Mouse (Mus musculus) myocyte (in vitro differentiated cells): ENCODE data around the gene Arl4c. TPM values are rescaled to one million over a fixed set of nuclear protein-coding genes. Genes with fewer than 3 reads are reported as not detected.
A peak's percentile ranks its signal among the peaks of the same experiment; 100 is the strongest.

Experiments used
- H3K27me3 ChIP-seq: one replicate; pipeline ENCODE4 v1.6.1; 2011; ENCODE audit not compliant: control insufficient read depth, insufficient read depth, insufficient read length
- H3K36me3 ChIP-seq: one replicate; pipeline ENCODE4 v1.6.1; 2011; ENCODE audit not compliant: control insufficient read depth, insufficient read depth
- H3K4me2 ChIP-seq: one replicate; pipeline ENCODE4 v1.6.1; 2011; ENCODE audit warnings: low read depth, control low read depth
- H3K4me3 ChIP-seq: one replicate; pipeline ENCODE4 v1.5.1; 2011; ENCODE audit warnings: mild to moderate bottlenecking, control low read depth, moderate library complexity
- H3K79me2 ChIP-seq: one replicate; pipeline ENCODE4 v1.6.1; 2011; ENCODE audit not compliant: control insufficient read depth, insufficient read depth
- H3ac ChIP-seq: one replicate; pipeline ENCODE4 v1.6.1; 2011; ENCODE audit not compliant: control insufficient read depth, insufficient read length
- CEBPB ChIP-seq: IDR thresholded peaks from 2 replicates; pipeline ENCODE4 v1.6.1; 2011; ENCODE audit warnings: mild to moderate bottlenecking, moderate library complexity; ENCODE audit not compliant: poor library complexity, insufficient read depth, severe bottlenecking
- E2F4 ChIP-seq: IDR thresholded peaks from one replicate; pipeline ENCODE4 v1.6.1; 2011; ENCODE audit warnings: mild to moderate bottlenecking, control low read depth, moderate library complexity; ENCODE audit not compliant: insufficient read depth
- MAX ChIP-seq: IDR thresholded peaks from one replicate; pipeline ENCODE4 v1.6.1; 2011; ENCODE audit warnings: low read depth, mild to moderate bottlenecking, control low read depth
- MYOD1 ChIP-seq, 3 experiments: IDR thresholded peaks; one replicate each; pipeline ENCODE4 v1.6.1; 2011; ENCODE audit warnings: control low read depth in 2 of 3, low read depth in 2 of 3, mild to moderate bottlenecking in 2 of 3, moderate library complexity in 1 of 3; ENCODE audit not compliant: insufficient read length in 2 of 3, control insufficient read depth in 1 of 3
- MYOG ChIP-seq, 3 experiments: IDR thresholded peaks; one replicate each; pipeline ENCODE4 v1.6.1; 2011; ENCODE audit warnings: control low read depth in 2 of 3, low read depth in 2 of 3, mild to moderate bottlenecking in 2 of 3; ENCODE audit not compliant: insufficient read length in 2 of 3, control insufficient read depth in 1 of 3, insufficient read depth in 1 of 3
- POLR2A ChIP-seq: IDR thresholded peaks from one replicate; pipeline ENCODE4 v1.6.1; 2011; ENCODE audit warnings: low read depth, mild to moderate bottlenecking, control low read depth, moderate library complexity; ENCODE audit not compliant: insufficient read length
- POLR2AphosphoS2 ChIP-seq: IDR thresholded peaks from one replicate; pipeline ENCODE4 v1.6.1; 2011; ENCODE audit warnings: low read depth, control low read depth; ENCODE audit not compliant: insufficient read length
- REST ChIP-seq: IDR thresholded peaks from one replicate; pipeline ENCODE4 v1.6.1; 2011; ENCODE audit warnings: mild to moderate bottlenecking, control low read depth, moderate library complexity; ENCODE audit not compliant: insufficient read depth, insufficient read length
- SRF ChIP-seq: IDR thresholded peaks from one replicate; pipeline ENCODE4 v1.6.1; 2011; ENCODE audit warnings: low read depth; ENCODE audit not compliant: control insufficient read depth, insufficient read length
- TCF12 ChIP-seq: IDR thresholded peaks from one replicate; pipeline ENCODE4 v1.6.1; 2011; ENCODE audit warnings: mild to moderate bottlenecking, control low read depth; ENCODE audit not compliant: poor library complexity, insufficient read depth, severe bottlenecking
- TCF3 ChIP-seq: IDR thresholded peaks from one replicate; pipeline ENCODE4 v1.6.1; 2011; ENCODE audit warnings: low read depth, control low read depth; ENCODE audit not compliant: insufficient read length
- USF1 ChIP-seq: IDR thresholded peaks from one replicate; pipeline ENCODE4 v1.6.1; 2011; ENCODE audit warnings: low read depth, mild to moderate bottlenecking, control low read depth, moderate library complexity
- polyA plus RNA-seq: library from polyadenylated mRNA; unstranded; fragments of >200 nt; fragmentation: generic; extraction: Trizol; gene quantifications from one replicate; pipeline ENCODE4 v1.2.1, GENCODE M21; 2012; ENCODE audit warnings: missing spikeins

Gene Arl4c
- polyA plus RNA-seq, 1 experiment, result 25.2 TPM

DNA sequence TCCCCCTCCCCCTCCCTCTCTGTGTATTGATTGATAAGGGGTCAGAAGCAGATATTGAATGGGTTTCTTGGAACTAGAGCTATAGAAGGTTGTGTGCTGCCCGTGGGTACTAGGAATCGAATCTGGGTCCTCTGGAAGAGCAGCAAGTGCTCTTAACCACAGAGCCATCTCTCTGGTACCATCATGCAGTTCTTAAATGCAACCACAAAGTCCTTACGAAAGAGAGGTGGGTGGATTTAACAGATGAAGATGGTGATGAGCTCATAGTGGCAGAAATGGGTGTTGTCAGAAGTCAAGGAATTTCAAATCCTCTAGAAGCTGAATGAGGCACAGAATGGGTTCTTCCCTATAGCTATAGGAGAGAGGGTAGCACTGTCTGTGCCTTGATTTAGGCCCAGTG is 40.8 kb downstream of the Arl4c start:
- Histone ChIP-seq H3K4me3 (no peak overlapping the region), H3K36me3 (no peaks in the 10 kb centered on the region), H3K79me2 (no peaks in the 10 kb centered on the region), H3ac (no peak overlapping the region), H3K4me2 (no peak overlapping the region), H3K27me3 (no peaks in the 10 kb centered on the region)
- TF ChIP-seq SRF (no peak), E2F4 (no peak), MYOD1 (IDR thresholded peaks at IDR 0.05; ENCODE audit: control insufficient read depth in 1 of 3, insufficient read length in 2 of 3, low read depth in 2 of 3) (no peak)

DNA sequence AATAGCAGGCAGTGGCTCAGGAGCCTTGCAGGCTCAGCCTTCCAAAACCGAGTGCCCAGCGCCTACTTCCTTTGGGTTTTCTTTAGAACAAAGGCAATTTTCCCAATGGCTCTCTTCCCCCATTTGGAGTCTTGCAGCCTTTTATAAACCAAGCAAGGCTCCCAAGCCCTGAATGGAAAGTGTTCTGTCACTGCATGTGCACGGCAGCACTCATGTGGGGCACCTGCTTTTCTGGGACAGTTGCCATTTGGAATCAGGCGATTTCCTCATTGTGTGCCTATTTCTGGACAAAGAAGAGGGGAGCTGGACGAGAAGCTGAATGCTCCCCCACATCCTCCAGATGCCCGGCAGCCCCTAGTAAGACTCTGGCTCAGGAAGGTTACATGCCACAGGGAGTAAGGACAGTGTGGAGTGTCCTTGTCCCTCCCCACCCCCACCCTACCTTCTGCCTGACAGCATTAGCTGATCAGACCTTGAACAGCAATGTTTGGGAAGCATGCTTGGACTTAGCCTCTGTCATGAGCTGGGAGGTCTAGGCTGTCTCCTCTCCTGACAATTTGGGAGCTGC is 43.6 kb downstream of the Arl4c start:
- H3K79me2 ChIP-seq, result no peaks in the 10 kb centered on the region
- no peak overlapping the region for H3K4me2 ChIP-seq
- H3ac ChIP-seq, result no peak overlapping the region
- TF ChIP-seq MYOG (IDR thresholded peaks at IDR 0.05; ENCODE audit: control insufficient read depth in 1 of 3, insufficient read depth in 1 of 3, insufficient read length in 2 of 3, low read depth in 2 of 3) (peak in 2 of 3 experiments; percentile 4 to 63), MYOD1 (IDR thresholded peaks at IDR 0.05; ENCODE audit: control insufficient read depth in 1 of 3, insufficient read length in 2 of 3, low read depth in 2 of 3) (peak in 2 of 3 experiments; percentile 45 to 72), SRF (no peak)
- no peaks in the 10 kb centered on the region for H3K36me3 ChIP-seq
- no peak overlapping the region for H3K4me3 ChIP-seq
- H3K27me3 ChIP-seq, result no peaks in the 10 kb centered on the region

DNA sequence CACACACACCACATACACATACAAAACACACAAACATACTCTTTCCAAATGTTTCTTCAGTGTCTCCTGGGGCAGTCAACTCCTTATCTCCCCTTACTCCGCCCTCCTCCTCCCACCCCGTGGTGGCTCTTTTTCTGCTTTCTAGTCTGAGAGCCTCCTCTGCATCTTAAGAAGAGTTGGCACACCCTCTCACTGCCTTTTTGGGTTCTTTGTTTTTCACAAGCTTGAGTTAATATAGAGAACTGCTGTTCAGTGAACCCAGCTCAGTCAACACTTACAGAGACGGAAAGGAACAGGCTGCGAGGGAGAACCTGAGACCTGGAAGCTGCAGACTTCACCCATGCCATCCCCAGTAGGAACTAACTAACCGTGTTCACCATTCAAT is 45.9 kb downstream of the Arl4c start:
- no peaks in the 10 kb centered on the region for H3K27me3 ChIP-seq
- TF ChIP-seq POLR2AphosphoS2 (no peak), TCF12 (no peak), REST (no peak), TCF3 (no peak), USF1 (no peak), E2F4 (no peak), CEBPB (no peak), SRF (no peak), POLR2A (no peak), MAX (no peak), MYOG (IDR thresholded peaks at IDR 0.05; ENCODE audit: control insufficient read depth in 1 of 3, insufficient read depth in 1 of 3, insufficient read length in 2 of 3, low read depth in 2 of 3) (no peak), MYOD1 (IDR thresholded peaks at IDR 0.05; ENCODE audit: control insufficient read depth in 1 of 3, insufficient read length in 2 of 3, low read depth in 2 of 3) (no peak)

DNA sequence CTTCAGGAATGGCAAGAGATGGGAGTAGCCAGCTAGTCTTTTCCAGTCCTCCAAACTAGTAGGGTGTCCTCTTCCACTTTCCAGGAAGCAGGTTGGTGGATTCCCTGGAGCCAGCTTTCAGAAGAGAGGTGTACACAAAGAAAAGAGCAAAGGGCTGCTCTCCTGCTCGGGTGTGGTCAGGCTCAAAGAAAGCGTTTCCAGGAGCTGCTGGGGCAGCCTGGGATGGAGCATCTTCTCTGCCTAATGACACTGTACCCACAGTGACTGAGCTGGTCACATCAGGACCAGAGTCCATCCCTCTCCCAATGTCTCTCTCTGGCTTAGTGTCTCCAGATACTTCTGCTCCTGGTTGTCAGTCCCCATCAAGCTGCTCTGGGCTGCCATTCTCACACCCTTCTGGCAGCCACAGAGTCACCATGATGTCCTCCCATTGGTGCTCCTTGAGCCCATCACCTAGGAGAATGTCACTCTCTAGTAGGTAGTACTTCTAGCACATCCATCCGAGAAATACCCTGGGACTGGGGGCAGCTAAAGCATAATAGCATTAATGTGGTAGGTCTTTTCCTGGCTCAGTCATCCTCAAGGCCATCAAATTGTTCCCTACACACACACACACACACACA is 46.4 kb downstream of the Arl4c start:
- no peaks in the 10 kb centered on the region for H3K36me3 ChIP-seq
- no peak for TF ChIP-seq MYOD1 (IDR thresholded peaks at IDR 0.05; ENCODE audit: control insufficient read depth in 1 of 3, insufficient read length in 2 of 3, low read depth in 2 of 3)
- no peak for TF ChIP-seq MYOG (IDR thresholded peaks at IDR 0.05; ENCODE audit: control insufficient read depth in 1 of 3, insufficient read depth in 1 of 3, insufficient read length in 2 of 3, low read depth in 2 of 3)
- TF ChIP-seq TCF12, result no peak
- TF ChIP-seq CEBPB, result no peak
- no peak for TF ChIP-seq REST
- TF ChIP-seq USF1, result no peak

More for the DNA sequence above, 45.9 kb downstream of the Arl4c start:
- no peaks in the 10 kb centered on the region for H3K79me2 ChIP-seq
- no peak overlapping the region for H3K4me2 ChIP-seq
- H3K4me3 ChIP-seq, result no peak overlapping the region
- H3ac ChIP-seq, result no peak overlapping the region
- no peaks in the 10 kb centered on the region for H3K36me3 ChIP-seq

DNA sequence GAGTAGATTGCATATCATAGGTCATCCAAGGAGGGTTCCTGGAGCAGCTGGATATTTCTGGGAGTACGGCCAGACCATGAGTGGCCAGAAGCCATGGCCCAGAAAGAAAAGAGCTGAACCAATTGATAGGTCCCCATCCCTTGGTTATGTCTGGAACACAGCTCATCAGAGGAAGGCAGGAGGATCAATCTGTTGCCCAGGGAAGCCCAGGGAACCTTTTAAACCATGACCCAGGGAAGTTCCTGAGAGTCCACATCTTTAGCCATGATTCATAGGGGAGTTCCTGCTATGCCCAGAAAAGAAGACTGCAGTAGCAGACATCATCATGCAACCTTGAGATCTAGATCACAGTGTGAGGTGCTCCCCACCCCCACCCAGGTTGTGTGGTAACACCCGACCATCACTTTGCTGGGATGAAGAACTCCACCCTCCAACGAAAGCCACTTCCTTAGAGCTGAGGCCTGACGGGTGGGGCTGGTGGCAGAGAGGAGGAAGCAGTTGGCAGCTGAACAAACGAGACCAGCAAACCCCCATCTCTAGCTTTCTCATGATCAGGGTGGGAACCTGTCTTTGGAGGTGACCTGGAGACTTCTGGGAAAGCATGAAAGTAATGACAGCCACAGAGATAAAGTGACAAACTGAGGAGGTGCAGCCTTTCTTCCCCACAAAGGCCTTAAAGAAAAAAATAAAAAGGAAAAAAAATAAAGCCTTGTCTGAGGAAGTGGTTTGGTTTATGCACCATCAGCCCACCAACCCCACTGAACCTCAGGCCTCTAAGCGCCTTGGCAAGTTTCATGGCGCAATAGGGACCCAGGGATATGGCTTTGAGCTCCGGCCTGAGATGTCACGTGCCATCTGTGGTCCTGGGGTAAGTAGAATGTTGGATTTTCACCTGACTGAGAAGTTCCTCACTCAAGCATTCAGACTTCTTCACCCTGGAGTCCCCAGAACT is 47.2 kb downstream of the Arl4c start:
- no peak overlapping the region for H3K4me3 ChIP-seq
- no peaks in the 10 kb centered on the region for H3K79me2 ChIP-seq
- TF ChIP-seq CEBPB (0 out of 2 replicates have a peak, but pooled peaks have one; percentile 10), MYOG (IDR thresholded peaks at IDR 0.05; ENCODE audit: control insufficient read depth in 1 of 3, insufficient read depth in 1 of 3, insufficient read length in 2 of 3, low read depth in 2 of 3) (no peak), MYOD1 (IDR thresholded peaks at IDR 0.05; ENCODE audit: control insufficient read depth in 1 of 3, insufficient read length in 2 of 3, low read depth in 2 of 3) (peak in 1 of 3 experiments; percentile 47)
- H3K4me2 ChIP-seq, result no peak overlapping the region
- no peak overlapping the region for H3ac ChIP-seq
- no peaks in the 10 kb centered on the region for H3K36me3 ChIP-seq
- H3K27me3 ChIP-seq, result no peaks in the 10 kb centered on the region

More for the DNA sequence above, 46.4 kb downstream of the Arl4c start:
- no peak overlapping the region for H3ac ChIP-seq
- H3K27me3 ChIP-seq, result no peaks in the 10 kb centered on the region
- H3K79me2 ChIP-seq, result no peaks in the 10 kb centered on the region
- no peak overlapping the region for H3K4me2 ChIP-seq
- H3K4me3 ChIP-seq, result no peak overlapping the region
